Mouse (Mus musculus) left cerebral cortex, adult 2 months (tissue): ENCODE data around the gene Naa40. TPM values are rescaled to one million over a fixed set of nuclear protein-coding genes. Genes with fewer than 3 reads are reported as not detected.

Source experiments
- DNase-seq, 2 experiments: peaks; one replicate each; pipeline ENCODE4 v3.0.0; 2021 to 2022; ENCODE audit warnings: low spot score in 2 of 2, mixed read lengths in 1 of 2; ENCODE audit errors: extremely low spot score in 1 of 2
- H3K27ac ChIP-seq: fragments of 200-600 bp; 2 replicates; pipeline ENCODE4 v1.8.1; 2022
- H3K4me3 ChIP-seq: fragments of 200-600 bp; 2 replicates; pipeline ENCODE4 v1.8.1; 2022
- CTCF ChIP-seq: fragments of 200-600 bp; IDR thresholded peaks from 2 replicates; pipeline ENCODE4 v1.8.1; 2022; ENCODE audit warnings: antibody characterized with exemption, mild to moderate bottlenecking, moderate library complexity
- intact Hi-C: fragments of 180-260 bp; cut with DNase I; formaldehyde crosslinking; loops from one replicate; pipeline ENCODE4 v1.15.1; 2025
- total RNA-seq, 2 experiments: library from RNA; stranded (reverse); gene quantifications; 2 replicates each; pipeline ENCODE4 v1.2.3; 2021

The Naa40 gene
- total RNA-seq, 2 experiments from 2014 or later, result 35.7 to 37.4 TPM

DNA sequence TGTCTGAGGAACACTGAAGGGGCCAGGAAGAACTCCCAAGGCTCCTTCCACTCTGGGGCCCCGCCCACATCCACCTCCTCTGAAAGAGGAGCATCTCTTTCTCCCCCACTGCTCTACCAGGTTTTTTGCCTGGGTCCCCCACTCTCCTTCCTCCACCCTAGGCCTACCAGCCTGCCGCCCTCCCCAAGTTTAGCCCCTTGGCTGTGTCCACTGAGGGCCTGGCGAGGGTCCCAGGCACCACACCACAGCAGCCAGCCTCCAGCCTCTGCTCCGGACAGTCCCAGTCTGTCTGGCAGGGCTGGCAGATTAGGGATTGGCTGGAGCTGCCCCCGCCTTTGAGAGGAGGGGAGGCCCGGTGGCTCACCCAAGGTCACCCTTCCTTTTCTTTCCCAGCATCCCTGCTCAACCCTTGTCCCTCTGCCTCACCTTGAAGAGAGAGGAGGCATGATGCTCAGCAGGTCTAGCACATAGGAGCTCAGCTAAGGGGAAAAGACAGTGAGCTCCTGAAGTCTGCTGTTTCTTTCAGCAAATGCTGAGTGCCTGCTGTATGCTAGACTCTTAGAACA, 23.9 kb upstream of the Naa40 start:
- TF ChIP-seq CTCF, result no peak
- intact Hi-C loops, result loop anchor here (5.0 kb wide), 1 partner anchor 152 kb away; the partner anchor contains the start of gene 2700081O15Rik
- DNase-seq, result peak in 1 of 2 experiments; percentile 38
- peak overlapping the region; percentile 53; the same call in 1 of the 2 replicates for H3K27ac ChIP-seq
- H3K4me3 ChIP-seq, result no peak overlapping the region

DNA sequence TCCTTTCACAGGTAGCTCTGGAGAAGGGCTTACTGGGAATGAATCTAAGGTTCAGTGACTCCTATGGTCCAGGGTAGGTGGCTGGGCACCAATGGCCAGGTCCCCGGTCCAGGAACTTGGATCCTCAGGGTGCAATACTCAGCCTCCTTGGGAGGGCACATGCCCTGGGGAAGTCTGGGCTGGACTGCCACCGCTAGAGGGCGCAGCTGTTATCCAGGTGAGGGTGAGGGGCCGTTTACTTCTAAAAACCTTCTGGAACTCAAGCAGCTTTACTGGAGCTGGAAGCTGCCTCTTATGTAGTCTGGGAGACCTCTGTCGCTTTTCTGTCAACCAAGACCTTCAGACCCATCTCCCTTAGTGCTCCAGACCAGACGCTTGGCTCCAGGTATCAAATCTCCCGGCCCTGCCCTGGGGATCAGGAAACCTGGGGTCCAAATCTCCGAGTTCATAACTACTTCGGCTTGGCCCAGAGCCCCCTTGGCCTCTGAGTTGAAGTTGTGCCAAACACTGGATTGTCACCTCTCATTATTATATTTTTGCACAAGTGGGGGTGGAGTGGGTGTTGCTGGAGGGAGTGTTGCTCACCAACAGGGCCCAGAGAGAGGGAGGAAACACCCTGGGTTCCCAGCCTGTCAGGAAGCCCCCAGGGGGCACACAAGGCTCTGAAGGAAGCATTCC, 23.2 kb upstream of the Naa40 start:
- DNase-seq, result peak; percentile 74 to 86
- intact Hi-C loops, result no loop called here
- H3K27ac ChIP-seq, result no peak overlapping the region
- peak; percentile 92 for TF ChIP-seq CTCF
- H3K4me3 ChIP-seq, result no peak overlapping the region

DNA sequence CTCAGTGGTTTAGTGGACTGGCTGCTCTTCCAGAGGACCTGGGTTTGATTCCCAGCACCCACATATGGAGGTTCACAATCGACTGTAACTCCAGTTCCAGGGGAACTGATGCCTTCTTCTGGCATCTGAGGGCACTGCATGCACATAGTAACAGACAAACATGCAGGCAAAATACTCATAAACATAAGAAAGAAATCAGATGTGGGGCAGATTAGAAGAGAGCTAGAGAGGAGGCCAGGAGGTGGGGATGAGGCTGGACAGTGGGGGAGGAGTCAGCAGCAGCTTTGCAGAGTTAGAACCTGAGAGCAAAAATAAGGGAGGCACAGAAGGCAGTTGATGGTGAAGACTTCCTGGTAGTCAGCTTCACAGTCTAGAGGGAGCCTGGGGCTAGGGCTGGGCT, 21.6 kb upstream of the Naa40 start:
- intact Hi-C loops, result no loop called here
- H3K4me3 ChIP-seq, result no peak overlapping the region
- H3K27ac ChIP-seq, result no peak overlapping the region
- TF ChIP-seq CTCF, result no peak
- DNase-seq, result no peak

DNA sequence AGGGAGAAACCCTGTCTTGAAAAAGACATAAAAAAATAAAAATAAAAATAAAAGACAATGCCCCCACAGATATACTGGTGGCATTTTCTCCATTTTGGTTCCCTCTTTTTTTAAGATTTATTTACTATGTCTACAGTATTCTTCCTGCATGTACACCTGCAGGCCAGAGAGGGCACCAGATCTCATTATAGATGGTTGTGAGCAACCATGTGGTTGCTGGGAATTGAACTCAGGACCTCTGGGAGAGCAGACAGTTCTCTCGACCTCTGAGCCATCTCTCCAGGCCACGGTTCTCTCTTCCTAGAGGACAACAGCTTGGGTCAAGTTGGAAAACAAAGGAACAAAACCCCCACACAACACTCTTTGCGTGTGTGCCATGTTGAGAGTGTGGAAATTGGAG, 21.0 kb upstream of the Naa40 start:
- Histone ChIP-seq H3K4me3 (no peak overlapping the region), H3K27ac (no peak overlapping the region)
- DNase-seq, result no peak
- TF ChIP-seq CTCF, result no peak; the same call in 1 of the 2 replicates
- intact Hi-C loops, result no loop called here

- Histone ChIP-seq H3K4me3 (no peak overlapping the region), H3K27ac (no peak overlapping the region)
- TF ChIP-seq CTCF, result no peak
- intact Hi-C loops, result no loop called here
- DNase-seq, result no peak
Measured at GRCm38 (mm10) chr19:7261476-7261875, 20.5 kb upstream of the Naa40 start.

DNA sequence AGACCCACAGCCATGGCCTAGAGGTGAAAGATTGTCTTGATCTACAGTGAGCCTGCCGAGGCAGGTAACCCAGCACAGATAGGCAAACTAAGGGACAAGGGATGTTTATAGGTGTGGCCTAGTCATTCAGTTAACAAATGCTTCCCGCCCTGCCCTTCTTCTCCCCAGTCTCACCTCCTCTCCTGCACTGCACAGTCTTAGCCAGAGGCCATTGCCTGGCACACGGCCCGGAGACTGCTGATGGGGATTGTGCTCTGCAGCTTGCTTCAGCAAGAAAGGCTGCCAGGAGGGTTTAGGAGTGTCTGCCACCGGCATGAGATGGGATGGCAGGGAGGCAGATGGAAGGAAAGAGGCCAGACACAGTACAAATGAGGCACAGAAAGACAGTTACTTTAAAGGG, 16.9 kb upstream of the Naa40 start:
- DNase-seq, result no peak
- H3K4me3 ChIP-seq, result no peak overlapping the region
- intact Hi-C loops, result no loop called here
- H3K27ac ChIP-seq, result no peak overlapping the region
- no peak for TF ChIP-seq CTCF

DNA sequence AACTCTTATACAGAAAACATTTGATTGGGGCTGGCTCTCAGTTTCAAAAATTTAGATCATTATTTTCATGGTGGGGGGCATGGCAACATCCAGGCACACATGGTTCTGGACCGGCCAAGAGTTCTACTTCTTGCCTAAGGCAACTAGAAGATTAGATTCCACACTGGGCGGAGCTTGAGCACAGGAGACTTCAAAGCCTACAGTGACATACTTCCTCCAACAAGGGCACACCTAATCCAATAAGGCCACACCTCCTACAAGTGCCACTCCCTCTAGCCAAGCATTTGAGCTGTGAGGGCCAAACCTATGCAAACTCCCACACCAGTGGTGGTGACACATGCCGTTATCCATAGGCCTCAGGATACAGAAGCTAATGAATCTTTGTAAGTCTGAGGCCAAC, 5.0 kb upstream of the Naa40 start:
- intact Hi-C loops, result no loop called here
- no peak for DNase-seq
- no peak for TF ChIP-seq CTCF
- no peak overlapping the region for H3K27ac ChIP-seq
- no peak overlapping the region for H3K4me3 ChIP-seq

- TF ChIP-seq CTCF, result no peak
- intact Hi-C loops, result loop anchor here (2.0 kb wide), 1 partner anchor 177 kb away; the partner anchor contains the start of gene 2700081O15Rik
- Histone ChIP-seq H3K4me3 (peak overlapping the region; percentile 86), H3K27ac (peak overlapping the region; percentile 93)
- no peak for DNase-seq
Measured at GRCm38 (mm10) chr19:7240291-7240690, 692 bp downstream of the Naa40 start.

GRCm38 (mm10) chr19:7239574-7239973, 1.4 kb downstream of the Naa40 start:
- no peak for TF ChIP-seq CTCF

DNA sequence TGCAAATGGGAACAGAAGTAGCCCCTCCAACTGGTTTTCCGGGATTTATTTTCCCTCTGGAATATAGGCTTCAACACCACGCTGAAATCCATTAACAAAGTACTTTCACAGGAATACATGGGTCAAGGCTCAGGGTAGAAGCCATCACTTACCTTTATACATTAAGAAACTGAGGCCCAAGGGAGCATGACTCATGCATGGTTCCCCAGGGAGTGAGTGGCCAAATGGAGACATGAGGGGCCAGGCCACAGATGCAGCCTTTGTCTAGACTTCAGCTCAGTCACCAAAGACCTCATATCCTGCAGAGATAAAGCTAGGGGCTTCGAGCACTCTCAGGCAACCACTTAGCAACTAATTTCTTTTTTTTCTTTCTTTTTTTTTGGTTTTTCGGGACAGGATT, 4.2 kb downstream of the Naa40 start:
- Histone ChIP-seq H3K27ac (no peak overlapping the region), H3K4me3 (no peak overlapping the region)
- no peak for DNase-seq
- no peak for TF ChIP-seq CTCF
- intact Hi-C loops, result no loop called here

More at GRCm38 (mm10) chr19:7239574-7239973, 1.4 kb downstream of the Naa40 start:
- DNase-seq, result no peak
- intact Hi-C loops, result no loop called here
- Histone ChIP-seq H3K27ac (no peak overlapping the region; the same call in 1 of the 2 replicates), H3K4me3 (peak overlapping the region; percentile 86)

DNA sequence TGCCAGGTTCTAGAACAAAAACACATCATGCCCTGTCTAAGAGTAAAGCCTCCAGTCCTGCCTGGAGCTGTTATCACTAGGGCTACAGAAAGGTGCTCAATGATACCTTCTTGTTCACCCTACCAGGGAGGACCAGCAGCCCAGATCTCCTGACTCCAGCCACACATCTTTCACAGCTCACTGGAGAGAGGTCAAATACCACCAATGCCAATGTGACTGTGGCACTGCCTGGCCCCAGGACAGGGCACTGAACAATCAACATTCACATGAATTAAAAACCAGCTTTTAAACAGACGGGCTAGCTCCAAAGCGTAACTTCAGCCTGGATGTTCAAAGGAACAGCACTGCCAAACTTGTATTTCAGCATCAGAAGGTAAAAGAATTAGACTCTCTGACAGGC, 5.0 kb downstream of the Naa40 start:
- TF ChIP-seq CTCF, result no peak
- Histone ChIP-seq H3K27ac (no peak overlapping the region), H3K4me3 (no peak overlapping the region)
- no peak for DNase-seq
- intact Hi-C loops, result no loop called here

DNA sequence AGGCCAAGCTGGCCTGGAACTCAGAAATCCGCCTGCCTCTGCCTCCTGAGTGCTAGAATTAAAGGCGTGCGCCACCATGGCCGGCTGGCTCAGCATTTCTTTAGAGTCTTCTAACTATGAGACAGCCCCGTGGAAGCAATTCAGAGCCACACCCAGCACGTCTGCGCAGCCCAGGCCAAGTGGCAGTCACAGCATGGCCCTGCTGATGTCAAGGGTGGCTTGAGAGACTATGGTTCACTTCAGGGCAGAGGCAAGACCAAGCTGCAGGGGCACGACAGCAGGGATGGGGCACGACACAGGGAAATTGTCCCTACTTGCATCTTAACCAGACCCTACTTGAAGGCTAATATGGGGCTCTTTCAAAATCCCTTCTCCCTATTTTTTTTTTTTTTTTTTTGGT, 5.5 kb downstream of the Naa40 start:
- intact Hi-C loops, result loop anchor here (1.0 kb wide), 1 partner anchor 110 kb away; no protein-coding TSS in a partner anchor
- DNase-seq, result no peak
- Histone ChIP-seq H3K4me3 (no peak overlapping the region), H3K27ac (no peak overlapping the region)
- TF ChIP-seq CTCF, result no peak
